Mouse (Mus musculus) liver, adult 2 months (tissue): ENCODE results near the gene Col8a1.

Experiments used
- CTCF ChIP-seq: fragments of 200-500 bp; IDR thresholded peaks from 2 replicates; pipeline ENCODE4 v1.5.1; 2011; ENCODE audit warnings: low read depth, low read length, control low read depth
- POLR2A ChIP-seq: fragments of 200-500 bp; IDR thresholded peaks from 2 replicates; pipeline ENCODE4 v1.6.1; 2011; ENCODE audit warnings: low read length, control low read depth; ENCODE audit not compliant: insufficient read depth; ENCODE audit errors: extremely low read depth

DNA sequence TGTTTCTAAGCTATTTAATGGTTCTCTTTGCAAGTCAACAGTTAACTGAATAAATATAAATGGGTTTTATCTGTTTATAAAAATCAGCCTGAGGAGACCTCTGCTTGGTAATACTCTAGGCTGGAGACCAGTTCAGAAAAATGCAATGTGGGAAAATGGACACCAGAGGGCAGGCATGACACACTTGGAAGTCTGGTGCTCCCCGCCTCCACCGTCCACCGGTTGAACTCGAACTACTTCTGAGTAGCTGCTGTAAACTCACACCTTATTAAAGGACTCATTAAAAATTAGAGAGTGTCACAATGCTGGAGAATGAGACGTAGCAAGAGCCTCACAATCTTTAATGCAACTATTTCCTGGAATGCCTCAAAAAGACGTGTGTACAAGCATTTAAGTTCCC, 120.3 kb downstream of the Col8a1 start:
- peak; percentile 85 for TF ChIP-seq CTCF
- TF ChIP-seq POLR2A, result no peak
